Mouse (Mus musculus) cerebellum, adult 2 months (tissue): ENCODE measurements at regions not wholly inside any gene's neighbourhood (a gene's known extent, or its start where the extent isn't known, plus 50 kb on each side); places are given as distances from the start of the nearest gene placed in this dataset.

Experiments
- CTCF ChIP-seq: fragments of 200-500 bp; IDR thresholded peaks from 2 replicates; pipeline ENCODE4 v1.5.1; 2011; ENCODE audit warnings: low read depth, mild to moderate bottlenecking, control low read depth, low read length, moderate library complexity, borderline replicate concordance; ENCODE audit not compliant: insufficient read depth
- POLR2A ChIP-seq: fragments of 200-500 bp; IDR thresholded peaks from 2 replicates; pipeline ENCODE4 v1.6.1; 2011; ENCODE audit warnings: low read length, control low read depth, borderline replicate concordance; ENCODE audit not compliant: insufficient read depth

- no peak for TF ChIP-seq CTCF
- TF ChIP-seq POLR2A, result no peak
Observed at GRCm38 (mm10) chr16:82758466-82758865, 69.7 kb upstream of the Gm21833 start.
